ENCODE assay signal across 8 mouse cellular contexts in the genomic region with DNA sequence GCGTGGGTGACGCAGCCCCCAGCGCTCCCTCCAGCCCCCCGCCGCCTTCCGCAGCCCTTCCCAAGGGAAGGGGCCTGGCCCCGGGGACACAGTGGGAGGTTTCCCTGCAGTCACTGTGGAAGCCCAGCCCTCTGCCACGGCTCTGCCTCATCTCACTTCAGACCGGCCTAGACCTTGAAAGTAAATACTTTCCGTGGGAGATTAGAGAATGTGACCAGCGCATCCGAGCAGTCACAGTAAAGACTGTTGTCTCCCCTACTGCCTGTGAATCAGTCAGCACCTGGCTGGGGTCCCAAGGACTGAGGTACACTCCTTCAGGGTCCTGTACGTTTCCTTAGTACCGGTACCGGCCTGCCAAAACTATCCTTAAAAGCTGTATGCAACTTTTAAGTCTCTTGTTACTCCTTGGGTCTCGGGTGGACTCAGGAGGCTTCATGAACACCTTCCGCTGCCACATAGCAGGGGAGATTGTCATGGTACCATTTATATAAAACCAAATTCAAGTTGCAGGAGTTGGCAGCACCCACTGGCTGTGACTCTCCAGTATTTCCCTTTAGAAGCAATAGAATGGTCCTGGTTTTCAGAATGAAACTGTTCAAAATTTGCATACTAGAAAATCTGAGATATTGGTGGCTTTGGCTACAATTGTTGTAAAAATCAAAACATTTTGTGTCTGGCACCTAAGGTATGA. TPM values are rescaled to one million over a fixed set of nuclear protein-coding genes. Genes with fewer than 3 reads are reported as not detected.
DNase-seq lines count a peak whose midpoint lies in the region; ATAC-seq lines count a peak whose summit lies in the region.

No protein-coding gene starts in this region.

- H3K4me1 ChIP-seq in hindbrain, embryonic 13.5 days (replicated peaks), result peaks cover 19% of the 10 kb centered on the region
- H3K4me1 ChIP-seq in midbrain, embryonic 11.5 days (ENCODE audit: control insufficient read depth, insufficient read depth, low read length), result peaks cover 5% of the 10 kb centered on the region; the same call in 1 of the 2 replicates

- no peak overlapping the region; the same call in 1 of the 2 replicates for H3K27ac ChIP-seq in hindbrain, embryonic 13.5 days
- H3K27ac ChIP-seq in midbrain, embryonic 11.5 days (ENCODE audit: low read depth, low read length), result no peak overlapping the region

- H3K27me3 ChIP-seq in hindbrain, embryonic 13.5 days, result peaks cover 49% of the 10 kb centered on the region
- H3K27me3 ChIP-seq in midbrain, embryonic 11.5 days (ENCODE audit: control insufficient read depth, insufficient read depth, low read length), result peaks cover 28% of the 10 kb centered on the region

- ATAC-seq in hindbrain, embryonic 13.5 days (ENCODE audit: low FRiP score), result peak; percentile 76; the same call in 1 of the 2 replicates
- ATAC-seq in midbrain, embryonic 11.5 days (ENCODE audit: low FRiP score), result no peak; the same call in 1 of the 2 replicates

- no peaks in the 10 kb centered on the region for H3K9me3 ChIP-seq in hindbrain, embryonic 13.5 days
- H3K9me3 ChIP-seq in midbrain, embryonic 11.5 days (ENCODE audit: control insufficient read depth, low read length), result no peaks in the 10 kb centered on the region

- H3K4me3 ChIP-seq in hindbrain, embryonic 13.5 days, result peak overlapping the region; percentile 84
- peak overlapping the region; percentile 72 for H3K4me3 ChIP-seq in midbrain, embryonic 11.5 days (ENCODE audit: low read depth, low read length)

- H3K9ac ChIP-seq in hindbrain, embryonic 13.5 days, result peak overlapping the region; percentile 84
- H3K9ac ChIP-seq in midbrain, embryonic 11.5 days (ENCODE audit: low read length), result peak overlapping the region; percentile 70

- DNase-seq in adrenal gland, adult 8-10 months, result peak; percentile 37
- DNase-seq in adrenal gland, postnatal 10 days, result no peak
- peak; percentile 43 for DNase-seq in retina, embryonic 14.5 days (ENCODE audit: low spot score)
- no peak for DNase-seq in retina, postnatal 1 day
- DNase-seq in midbrain, embryonic 11.5 days (ENCODE audit: low spot score, missing footprints), result peak; percentile 91
- DNase-seq in ovary, postnatal 36 days (ENCODE audit: low spot score), result no peak
- DNase-seq in gastrocnemius, postnatal 10 days, result no peak

- WGBS in hindbrain, embryonic 13.5 days, result 8% methylated on average over 17 of the region's 17 CpGs
- WGBS in midbrain, embryonic 11.5 days, result 8% methylated on average over 14 of the region's 17 CpGs

- no peaks in the 10 kb centered on the region for H3K36me3 ChIP-seq in hindbrain, embryonic 13.5 days
- no peaks in the 10 kb centered on the region for H3K36me3 ChIP-seq in midbrain, embryonic 11.5 days (ENCODE audit: control insufficient read depth, insufficient read depth, low read length)

- peak overlapping the region; percentile 98 for H3K4me2 ChIP-seq in hindbrain, embryonic 13.5 days
- peak overlapping the region; percentile 100 for H3K4me2 ChIP-seq in midbrain, embryonic 11.5 days

RNA-seq across cellular contexts. Expression of gene N4bp2l1, which starts 2.2 kb away (rescaled TPM):
- total RNA-seq in adrenal gland, adult 8-10 months (2022), result 10 to 100 TPM; 27.3 to 31.7 (median 29.4) TPM
- 10 to 100 TPM; 40.2 to 50.2 TPM for total RNA-seq in adrenal gland, postnatal 10 days (2021)
- 7.7 and 8.6 TPM in 2 replicates for polyA plus RNA-seq in hindbrain, embryonic 13.5 days (2015; fragmentation: Nextera tagmentation; extraction: Ambion mirVana)
- 2.8 and 3.5 TPM in 2 replicates for polyA plus RNA-seq in midbrain, embryonic 11.5 days (2014; fragmentation: Nextera tagmentation; extraction: Ambion mirVana)
- 1 to 10 TPM; 1.8 to 2.9 TPM for total RNA-seq in gastrocnemius, postnatal 10 days (2021)

Comparison
In these comparisons a context has a peak if more than half of its experiments do, and no peak if none do; other contexts are left out.
1. DNase-seq: peak in adrenal gland, adult 8-10 months (single experiment), retina, embryonic 14.5 days (single experiment) and midbrain, embryonic 11.5 days (single experiment); none in adrenal gland, postnatal 10 days (single experiment), retina, postnatal 1 day (single experiment), ovary, postnatal 36 days (single experiment) and gastrocnemius, postnatal 10 days (single experiment).
2. RNA of gene N4bp2l1, which starts 2.2 kb away (total RNA-seq): 40.2 to 50.2 TPM in adrenal gland, postnatal 10 days and 27.3 to 31.7 TPM in adrenal gland, adult 8-10 months; 1.8 to 2.9 TPM in gastrocnemius, postnatal 10 days; every median in the first group is over 4 times any median in the second.